Mouse (Mus musculus) regulatory T cell (primary cell): ENCODE measurements around the gene Lrrc25.

Source experiments
- in situ Hi-C: fragments of 300-600 bp; cut with MboI, MseI; formaldehyde crosslinking; loops from one replicate; pipeline ENCODE4 v1.15.1; 2025; ENCODE audit warnings: high pct_unique_total_duplicates

The Lrrc25 gene

DNA sequence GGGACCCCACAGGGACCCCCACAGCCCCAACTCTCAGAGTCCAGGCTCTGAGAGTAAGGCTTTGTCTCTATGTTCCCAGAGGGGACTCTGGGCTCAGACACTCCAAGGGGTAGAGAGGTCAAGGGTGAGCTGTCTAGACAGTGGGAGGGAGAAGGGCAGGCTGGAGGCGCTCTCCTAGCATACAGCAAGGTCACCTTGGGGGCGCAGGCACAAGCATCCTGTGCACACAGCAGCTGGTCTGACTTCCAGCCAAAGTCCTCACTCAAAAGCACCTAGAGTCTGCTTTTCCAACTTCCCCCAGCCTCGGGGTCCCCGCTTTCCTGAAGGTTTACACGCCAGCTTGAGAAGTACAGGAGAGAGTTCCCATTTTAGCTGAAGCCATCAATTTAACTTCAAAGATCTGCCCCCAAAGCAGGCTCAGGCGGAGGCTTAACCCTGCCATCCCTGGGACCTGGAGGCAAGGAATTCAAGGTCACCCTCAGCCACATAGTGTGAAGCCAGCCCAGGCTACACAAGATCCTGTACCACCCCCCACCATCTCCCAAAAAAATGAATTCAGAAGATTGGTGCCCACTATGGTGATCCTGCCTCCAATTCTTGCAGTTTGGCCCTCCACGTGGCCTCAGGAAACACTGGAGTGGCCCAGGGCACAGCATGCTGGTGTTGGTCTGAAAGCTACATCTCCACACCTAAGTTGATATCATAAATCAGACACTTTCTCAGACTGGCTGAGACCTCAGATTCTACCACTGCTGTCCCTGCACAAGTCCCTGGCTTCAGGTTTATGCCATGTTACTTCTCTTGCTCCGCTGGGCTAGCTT is 31.6 kb downstream of the Lrrc25 start:
- in situ Hi-C loops: no loop called here

DNA sequence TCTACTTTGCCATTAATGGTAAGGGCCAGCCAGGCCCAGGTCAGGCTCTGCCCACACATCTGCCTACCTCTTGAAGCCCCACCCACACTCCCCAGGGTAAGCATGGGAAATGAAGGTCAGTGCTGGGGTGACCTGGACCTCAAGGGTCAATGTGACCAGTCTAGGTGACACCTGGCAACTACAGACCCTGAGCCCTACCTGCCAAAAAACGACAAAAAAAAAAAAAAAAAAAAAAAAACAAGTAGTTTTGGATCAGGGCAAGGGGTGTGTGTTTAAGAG is 32.1 kb downstream of the Lrrc25 start:
- in situ Hi-C loops: no loop called here

DNA sequence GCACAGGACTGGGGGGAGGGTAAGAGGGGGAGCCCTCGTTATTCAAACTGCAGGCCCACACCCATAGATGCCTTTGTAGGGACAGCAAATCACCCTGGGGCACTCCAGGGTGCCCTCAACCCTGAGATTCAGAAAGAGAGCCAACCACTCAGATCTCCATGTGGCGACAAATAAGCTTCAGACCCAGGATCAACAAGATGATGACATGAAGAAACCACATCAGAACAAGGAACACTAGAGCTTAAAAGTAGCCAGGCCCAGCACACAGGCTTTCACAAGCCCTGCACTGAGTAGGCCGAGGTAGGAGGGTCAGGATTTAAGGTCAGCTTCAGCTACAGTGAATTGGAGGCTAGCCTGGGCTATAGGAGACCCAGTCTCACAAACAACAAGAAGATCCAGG is 33.0 kb downstream of the Lrrc25 start:
- in situ Hi-C loops: no loop called here

DNA sequence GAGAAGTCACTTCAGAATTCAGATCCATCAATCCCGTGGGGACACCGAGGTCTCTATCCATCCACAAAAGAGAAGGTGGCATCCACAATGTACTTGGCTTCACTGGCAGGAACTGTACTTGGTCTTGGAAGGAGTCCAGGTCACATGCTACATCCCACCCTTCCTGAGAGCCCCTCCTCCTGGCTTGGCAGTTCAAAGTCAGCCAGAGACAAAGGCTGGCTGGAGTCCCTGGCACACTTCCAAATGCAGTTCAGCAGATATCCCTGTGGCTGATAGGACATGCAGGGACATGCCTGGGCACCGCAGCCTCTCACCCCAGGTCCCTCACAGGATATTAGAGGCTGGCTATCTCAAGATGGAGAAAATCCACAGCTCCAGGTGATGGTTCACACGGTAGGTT is 33.4 kb downstream of the Lrrc25 start:
- in situ Hi-C loops: no loop called here

DNA sequence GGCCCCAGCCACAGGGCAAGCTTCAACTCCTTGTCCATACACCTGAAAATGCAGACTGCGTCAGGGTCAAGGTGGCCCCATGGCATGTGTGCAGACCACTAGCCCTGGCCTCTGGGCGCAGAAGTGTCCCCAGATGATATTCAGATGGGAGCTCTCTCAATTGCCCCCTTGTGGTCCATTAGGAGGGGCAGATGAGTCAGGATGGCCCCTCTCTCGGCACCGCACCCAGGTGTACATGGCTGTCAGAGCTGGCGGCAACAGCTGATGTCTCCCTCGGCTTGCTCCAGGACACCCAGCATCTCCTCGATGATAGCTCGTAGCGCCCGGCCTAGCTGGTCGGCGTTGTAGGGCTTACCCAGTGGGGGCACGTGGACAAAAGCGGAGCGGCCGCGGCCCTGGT is 34.4 kb downstream of the Lrrc25 start:
- in situ Hi-C loops: no loop called here

DNA sequence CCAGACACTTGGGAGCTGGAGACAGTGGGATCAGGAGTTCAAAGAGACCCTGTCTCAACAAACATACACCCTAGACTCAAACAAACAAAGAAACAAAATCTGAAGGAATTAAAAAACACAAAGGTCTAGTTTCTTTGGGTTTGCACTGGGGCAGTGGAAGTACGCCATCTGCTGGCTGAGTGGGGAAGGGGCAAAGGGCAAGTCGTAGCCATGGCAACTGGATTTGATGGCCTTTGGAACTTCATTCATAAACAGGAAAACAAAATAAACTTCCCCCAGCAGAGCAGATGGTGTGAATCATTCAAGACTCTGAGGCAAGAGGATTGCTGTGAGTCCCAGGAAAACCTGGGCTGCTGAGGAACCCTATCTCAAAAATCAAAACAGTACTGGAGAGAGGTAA is 37.3 kb downstream of the Lrrc25 start:
- in situ Hi-C loops: no loop called here

DNA sequence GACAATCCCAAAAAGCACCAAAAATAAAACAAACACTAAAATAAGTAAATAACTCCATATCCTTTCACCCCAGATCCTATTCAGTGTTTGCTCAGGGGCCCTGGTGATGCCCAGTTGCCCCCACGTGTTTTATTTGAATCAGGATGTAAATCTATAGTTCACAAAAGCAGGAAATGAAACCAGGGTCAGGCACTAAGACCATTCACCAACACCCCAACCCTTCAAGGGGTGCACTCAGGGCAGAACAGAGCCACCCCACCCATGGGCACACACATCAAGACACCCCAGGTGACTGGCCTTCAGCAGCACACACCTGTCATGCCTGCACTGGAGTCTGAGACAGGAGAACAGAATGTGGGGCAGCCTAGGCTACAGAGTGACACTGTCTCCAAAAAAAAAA is 38.2 kb downstream of the Lrrc25 start:
- in situ Hi-C loops: no loop called here

DNA sequence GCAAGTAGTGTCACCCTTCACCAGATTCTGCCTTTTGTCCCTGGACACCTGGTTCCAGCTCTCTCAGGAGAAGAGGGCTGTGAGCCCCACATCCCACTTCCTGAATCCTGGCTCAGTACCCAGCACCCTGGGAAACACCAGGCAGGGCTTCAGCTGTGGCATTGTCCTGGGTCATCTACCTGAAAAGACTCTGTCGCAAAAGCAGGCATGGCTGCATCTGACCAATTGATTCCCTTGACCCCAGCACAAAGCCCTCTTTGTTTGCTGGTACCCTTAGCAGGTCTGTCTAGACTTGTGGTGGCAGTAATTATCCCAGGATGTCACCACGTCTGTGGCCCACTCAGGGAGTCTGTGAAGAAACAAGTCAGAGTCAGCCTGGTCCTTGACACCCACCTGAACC is 39.5 kb downstream of the Lrrc25 start:
- in situ Hi-C loops: loop anchor here (5.0 kb wide), 1 partner anchor 43 kb away; no protein-coding TSS in a partner anchor

DNA sequence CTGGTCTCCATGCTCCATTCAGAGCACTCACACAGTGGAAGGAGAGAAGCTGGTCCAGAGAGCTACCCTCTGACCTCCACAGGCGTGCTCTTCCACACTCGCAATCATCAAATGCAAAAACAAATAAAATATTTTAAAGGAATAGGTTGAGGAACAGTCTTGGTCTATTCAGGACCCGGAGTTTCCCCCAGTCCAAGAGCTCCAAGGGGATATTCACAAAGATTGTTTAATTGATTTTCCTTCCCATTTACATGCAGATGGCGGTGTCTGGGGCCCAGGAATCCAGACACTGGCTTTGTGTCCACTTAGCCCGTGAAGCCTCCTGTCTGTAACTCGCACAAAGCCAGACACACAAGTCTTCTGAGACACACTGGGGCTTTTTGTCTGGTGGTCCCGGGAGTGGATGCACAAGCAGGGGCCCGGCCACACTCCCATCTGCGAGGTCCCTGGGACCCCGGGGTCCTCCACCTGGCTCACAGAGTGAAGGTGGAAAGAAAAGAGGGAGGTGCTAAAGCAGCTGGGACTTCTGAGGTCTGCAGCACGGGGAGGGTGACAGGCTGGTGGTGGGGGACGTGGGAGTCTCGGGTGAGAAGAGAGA is 40.3 kb downstream of the Lrrc25 start:
- in situ Hi-C loops: loop anchor here (5.0 kb wide), 1 partner anchor 44 kb away; no protein-coding TSS in a partner anchor

DNA sequence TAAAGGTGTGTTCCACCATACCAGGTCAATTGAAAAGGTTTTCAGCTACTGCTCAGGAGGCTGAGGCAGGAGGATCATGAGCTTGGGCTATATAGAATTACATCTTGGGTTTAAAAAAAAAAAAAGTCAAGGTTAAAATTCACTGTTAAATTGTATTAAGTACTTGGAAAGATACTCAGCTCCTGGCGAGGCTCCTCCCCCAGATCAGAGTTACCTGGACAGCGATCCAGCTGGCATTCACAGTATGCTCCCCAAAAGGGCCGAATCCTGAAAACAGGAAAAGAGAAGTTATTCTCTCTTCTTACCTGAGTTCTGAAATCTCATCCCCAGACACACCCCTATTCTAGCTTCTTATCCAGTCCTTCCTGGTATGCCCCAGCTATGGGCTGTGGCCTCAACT is 41.3 kb downstream of the Lrrc25 start:
- in situ Hi-C loops: loop anchor here (5.0 kb wide), 1 partner anchor 45 kb away; no protein-coding TSS in a partner anchor

DNA sequence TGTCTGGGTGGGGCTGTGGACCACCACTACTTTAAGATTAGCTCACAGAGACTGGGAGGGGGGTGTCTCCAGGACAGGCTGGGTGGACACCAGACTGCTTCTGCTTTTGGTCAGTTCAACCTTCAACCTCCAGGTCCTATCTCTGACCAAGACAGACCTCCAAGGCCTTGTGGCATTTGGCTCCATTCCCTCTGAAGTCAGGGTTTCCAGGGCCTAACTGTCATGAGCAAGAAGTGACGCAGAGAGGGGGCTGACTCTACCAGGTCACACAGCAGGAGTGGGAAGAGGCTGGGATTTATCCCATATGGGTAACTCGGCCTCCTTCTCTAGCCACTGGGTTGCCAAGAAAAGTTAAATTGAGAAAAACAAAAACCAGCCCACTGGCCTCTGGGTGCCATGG is 41.8 kb downstream of the Lrrc25 start:
- in situ Hi-C loops: loop anchor here (5.0 kb wide), 1 partner anchor 45 kb away; no protein-coding TSS in a partner anchor

DNA sequence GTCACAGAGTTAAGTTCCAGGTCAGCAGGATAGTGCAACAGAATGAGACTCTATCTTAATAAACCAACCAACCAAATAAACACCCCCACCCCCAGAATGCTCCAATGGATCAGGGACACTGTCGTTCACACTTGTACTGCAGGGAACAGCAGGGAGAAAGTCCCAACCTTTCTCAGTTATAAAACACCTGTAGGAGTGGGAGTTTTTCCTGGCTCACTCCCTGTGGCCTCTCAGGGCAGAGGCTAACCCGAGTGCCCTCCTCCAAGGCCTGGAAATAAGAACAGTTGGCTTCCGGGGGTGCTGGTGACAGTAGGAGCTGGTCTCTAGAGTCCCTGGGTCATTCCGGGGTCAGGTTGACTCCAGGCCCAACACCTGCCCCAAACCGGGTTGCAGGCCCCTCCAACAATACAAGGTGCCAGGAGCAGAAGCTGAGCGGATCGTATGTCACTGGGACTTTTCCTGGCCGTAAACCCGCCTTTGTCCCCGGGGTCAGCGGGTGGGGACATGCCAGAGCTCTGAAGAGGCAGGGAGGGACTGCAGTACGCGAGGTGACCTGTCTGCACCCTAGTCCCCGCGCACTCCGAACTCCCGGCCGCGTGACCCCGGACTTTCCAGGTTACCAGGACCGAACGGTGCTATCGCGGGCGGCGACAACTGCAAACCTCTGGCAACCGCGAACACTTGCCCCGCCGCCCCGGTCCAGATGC is 43.1 kb downstream of the Lrrc25 start:
- in situ Hi-C loops: loop anchor here (5.0 kb wide), 1 partner anchor 47 kb away; no protein-coding TSS in a partner anchor

DNA sequence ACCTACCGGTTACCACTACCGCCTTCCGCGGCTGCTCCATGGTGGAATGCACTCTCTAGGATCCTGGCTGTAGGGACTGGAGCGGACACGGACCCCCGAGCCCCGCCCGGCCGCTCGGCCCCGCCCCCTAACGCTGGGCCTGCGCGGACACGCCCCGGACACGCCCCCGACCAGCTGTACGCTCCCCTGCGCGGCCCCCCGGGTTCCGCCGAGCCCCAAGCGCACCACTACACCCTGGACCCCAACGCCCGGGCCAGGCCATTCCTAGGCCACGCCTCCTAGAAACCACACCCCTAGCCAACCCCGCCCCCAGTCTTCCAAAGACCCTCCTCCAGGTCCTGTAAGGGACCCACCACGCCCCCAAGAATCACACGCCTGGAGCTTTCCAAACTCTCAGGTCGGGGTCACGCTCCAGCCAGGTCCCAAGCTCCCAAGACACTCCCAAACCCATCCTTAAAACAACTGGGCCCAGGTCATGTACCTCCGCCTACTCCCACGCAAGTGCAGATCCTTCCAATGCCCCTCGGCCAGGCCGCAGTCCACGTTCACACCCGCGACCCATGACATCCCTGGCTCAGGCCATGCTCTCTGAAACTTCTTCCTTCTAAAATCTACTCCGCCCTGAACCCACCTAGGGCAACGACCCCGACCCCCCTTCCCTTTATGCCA is 43.8 kb downstream of the Lrrc25 start:
- in situ Hi-C loops: loop anchor here (5.0 kb wide), 1 partner anchor 47 kb away; no protein-coding TSS in a partner anchor

DNA sequence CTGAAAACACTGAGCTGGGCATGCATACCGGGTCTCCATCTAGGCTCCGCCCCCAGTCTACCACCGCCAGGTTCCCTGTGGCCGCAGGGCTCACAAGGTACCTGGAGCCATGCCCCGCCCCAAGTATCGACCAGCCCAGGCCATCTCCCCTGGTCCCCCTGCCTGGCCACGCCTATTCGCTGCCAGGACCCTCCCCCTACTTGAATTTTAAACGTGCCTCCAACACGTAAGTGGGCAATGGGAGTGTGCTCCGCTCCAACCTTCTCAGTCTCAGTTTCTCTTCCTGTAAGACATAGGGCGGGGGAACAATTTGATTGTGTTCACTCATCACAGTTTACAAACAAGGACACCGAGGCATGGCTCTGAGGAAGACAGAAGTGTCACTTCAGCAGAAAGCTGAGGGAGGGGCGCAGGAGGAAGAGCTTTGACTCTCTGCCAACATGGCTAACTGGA is 44.3 kb downstream of the Lrrc25 start, which contains the start of gene Pgpep1:
TSS of gene Pgpep1 (minus strand) at position 116 of the 453 bp plus-strand sequence.
- in situ Hi-C loops: no loop called here

DNA sequence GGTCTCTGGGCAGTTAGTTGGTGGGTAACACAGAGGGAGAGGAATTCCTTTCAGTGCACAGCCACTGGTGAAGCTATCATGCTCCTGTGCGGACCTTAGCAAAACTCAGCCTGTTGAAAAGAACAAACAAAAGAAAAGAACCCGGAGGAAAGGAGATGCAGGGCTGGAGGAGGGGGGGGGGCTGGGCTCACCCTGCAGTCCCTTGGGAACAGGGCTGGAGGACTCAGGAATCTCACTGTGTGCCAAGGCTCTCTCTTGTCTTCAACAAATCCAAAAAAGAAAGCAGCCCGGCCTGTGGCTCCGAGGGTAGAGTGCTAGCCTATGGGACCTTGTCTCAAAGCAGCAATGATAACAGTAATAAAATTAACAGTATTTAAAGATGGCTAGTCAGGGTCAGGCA is 47.7 kb downstream of the Lrrc25 start:
- in situ Hi-C loops: no loop called here

DNA sequence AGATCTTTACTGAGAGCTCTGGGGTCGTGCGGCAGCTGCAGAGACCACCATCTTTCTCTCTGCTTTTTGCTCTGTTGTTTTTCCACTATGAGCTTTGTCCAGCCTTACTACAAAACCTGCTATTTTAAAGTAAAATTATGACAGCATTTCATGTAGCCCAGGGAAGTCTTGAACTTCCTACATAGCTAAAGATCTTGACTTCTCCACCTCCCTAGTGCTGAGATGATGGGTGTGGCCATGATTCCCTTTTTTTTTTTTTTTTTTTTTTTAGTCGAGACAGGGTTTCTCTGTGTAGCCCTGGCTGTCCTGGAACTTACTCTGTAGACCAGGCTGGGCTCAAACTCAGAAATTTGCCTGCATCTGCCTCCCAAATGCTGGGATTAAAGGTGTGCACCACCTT is 48.7 kb downstream of the Lrrc25 start:
- in situ Hi-C loops: loop anchor here (5.0 kb wide), 1 partner anchor 48 kb away; no protein-coding TSS in a partner anchor

DNA sequence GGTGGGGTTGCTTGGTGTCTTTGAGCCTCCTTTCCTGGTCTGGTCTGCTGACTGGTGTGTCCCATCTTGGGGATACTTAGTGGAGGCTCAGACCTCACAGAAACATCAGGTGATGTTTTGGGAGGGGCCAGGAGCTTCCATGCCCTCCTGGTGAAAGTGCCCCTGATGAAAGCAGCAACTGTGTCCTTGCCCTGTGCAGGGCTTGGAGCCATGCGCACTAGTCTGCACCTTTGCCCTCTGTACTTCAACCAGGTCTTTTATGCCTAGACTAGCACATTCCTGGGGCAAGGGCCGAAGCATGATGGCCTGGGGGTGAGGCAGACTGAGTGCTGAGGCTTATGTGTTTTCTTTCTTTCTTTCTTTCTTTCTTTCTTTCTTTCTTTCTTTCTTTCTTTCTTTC is 49.6 kb downstream of the Lrrc25 start:
- in situ Hi-C loops: loop anchor here (5.0 kb wide), 1 partner anchor 47 kb away; no protein-coding TSS in a partner anchor

DNA sequence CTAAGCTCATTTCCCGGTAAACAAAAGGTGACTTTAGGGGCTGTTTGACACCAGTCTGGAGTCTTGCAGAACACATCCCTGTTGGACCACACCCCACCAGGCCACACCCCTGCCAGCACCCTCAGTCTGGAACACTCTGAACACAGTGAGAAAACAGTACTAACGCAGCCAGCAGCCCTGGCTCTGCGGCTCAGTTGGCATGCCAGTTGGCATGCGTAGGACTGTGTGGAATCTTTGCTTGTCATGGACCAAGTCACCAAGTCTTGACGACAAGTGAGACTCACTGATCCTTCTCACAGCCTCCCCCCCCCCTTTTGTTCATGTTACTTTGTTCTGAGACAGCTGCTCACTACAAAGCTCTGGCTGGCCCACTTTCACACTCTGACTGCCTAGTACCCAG is 51.1 kb downstream of the Lrrc25 start:
- in situ Hi-C loops: loop anchor here (5.0 kb wide), 1 partner anchor 45 kb away; no protein-coding TSS in a partner anchor
